Mouse (Mus musculus) stomach, postnatal 0 days (tissue): ENCODE results near the gene Vac14. TPM values are rescaled to one million over a fixed set of nuclear protein-coding genes. Genes with fewer than 3 reads are reported as not detected.

Experiments used
- ATAC-seq: fragments of 200-750 bp; cut with Nextera tagmentation; 2 replicates; pipeline ENCODE4 v1.8.0; 2017; ENCODE audit not compliant: low FRiP score, low TSS enrichment
- DNase-seq: peaks from one replicate; pipeline ENCODE4 v3.0.0-alpha.2; 2016; ENCODE audit warnings: low spot score
- H3K27ac ChIP-seq: fragments of 300-500 bp; sonication (generic); replicated peaks from 2 replicates; pipeline ENCODE4 v1.5.1; 2014; ENCODE audit warnings: mild to moderate bottlenecking, control low read depth
- H3K27me3 ChIP-seq: fragments of 300-500 bp; sonication (generic); 2 replicates; pipeline ENCODE4 v1.6.1; 2014; ENCODE audit warnings: low read length; ENCODE audit not compliant: control insufficient read depth, insufficient read depth
- H3K36me3 ChIP-seq: fragments of 300-500 bp; sonication (generic); 2 replicates; pipeline ENCODE4 v1.6.1; 2014; ENCODE audit warnings: low read length, mixed read lengths; ENCODE audit not compliant: control insufficient read depth, insufficient read depth
- H3K4me1 ChIP-seq: fragments of 300-500 bp; sonication (generic); replicated peaks from 2 replicates; pipeline ENCODE4 v1.6.1; 2014; ENCODE audit warnings: antibody characterized with exemption; ENCODE audit not compliant: control insufficient read depth, insufficient read depth
- H3K4me2 ChIP-seq: fragments of 300-500 bp; sonication (generic); replicated peaks from 2 replicates; pipeline ENCODE4 v1.6.1; 2014; ENCODE audit warnings: low read depth, mild to moderate bottlenecking, control low read depth, moderate library complexity
- H3K4me3 ChIP-seq: fragments of 300-500 bp; sonication (generic); 2 replicates; pipeline ENCODE4 v1.5.1; 2014; ENCODE audit warnings: low read depth, low read length, control low read depth
- H3K9ac ChIP-seq: fragments of 300-500 bp; sonication (generic); 2 replicates; pipeline ENCODE4 v1.6.1; 2014; ENCODE audit warnings: mild to moderate bottlenecking, low read length, control low read depth, mixed read lengths
- H3K9me3 ChIP-seq: fragments of 300-500 bp; sonication (generic); 2 replicates; pipeline ENCODE4 v1.6.1; 2016; ENCODE audit warnings: low read length; ENCODE audit not compliant: control insufficient read depth
- CTCF ChIP-seq: IDR thresholded peaks from 2 replicates; pipeline ENCODE4 v1.5.1; 2016; ENCODE audit warnings: antibody characterized with exemption, low read depth, mild to moderate bottlenecking, moderate library complexity
- EP300 ChIP-seq: optimal IDR thresholded peaks from 2 replicates; pipeline ENCODE3; 2016; ENCODE audit warnings: antibody characterized with exemption
- WGBS: fragments of 180-500 bp; shearing (Covaris S2); extraction: QIAGEN DNeasy Blood & Tissue Kit; methylation state at CpG from one replicate; pipeline ENCODE4 v1.1.7; 2014; 5-methylcytosine and 5-hydroxymethylcytosine counted together
- polyA plus RNA-seq: library from polyadenylated mRNA; unstranded; fragments of >200 nt; fragmentation: Nextera tagmentation; extraction: Ambion mirVana; gene quantifications from 2 replicates; pipeline ENCODE4 v1.2.1, GENCODE M21; 2015

The Vac14 gene
- polyA plus RNA-seq, 1 experiment from 2014 or later: 7.7 TPM

DNA sequence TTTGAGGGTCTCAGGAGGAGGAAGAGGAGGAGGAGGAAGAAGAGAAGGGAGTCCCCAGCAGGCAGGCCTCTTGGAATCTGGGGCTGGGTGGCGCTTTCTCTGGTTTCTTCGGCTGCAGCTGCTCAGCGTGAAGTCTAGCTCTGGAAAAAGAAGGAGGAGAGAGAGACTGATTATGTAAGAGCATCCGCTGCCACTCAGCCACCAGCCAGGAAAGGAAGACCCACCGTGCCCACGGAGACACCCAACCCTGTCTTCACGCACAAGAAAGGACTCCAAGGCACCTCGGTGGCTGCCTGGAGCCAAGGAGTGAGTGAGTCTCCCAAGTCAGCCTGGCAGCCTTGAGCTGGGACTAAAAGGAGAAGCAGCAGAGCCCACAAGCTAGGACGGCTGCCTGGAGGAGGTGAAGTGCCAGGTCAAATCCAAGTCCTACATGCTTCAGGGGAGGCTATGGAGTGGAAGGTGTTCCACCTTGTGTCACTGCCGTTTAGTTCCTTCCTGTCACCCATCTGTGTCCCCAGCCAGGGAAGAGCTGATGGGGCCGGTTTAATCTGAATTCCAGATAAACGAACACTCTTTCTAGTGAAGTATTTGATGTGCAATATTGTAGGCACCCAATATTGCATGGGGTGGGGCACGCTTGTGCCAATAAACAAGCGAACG, 137.3 kb downstream of the Vac14 start:
- TF ChIP-seq EP300 (no peak), CTCF (no peak)
- Histone ChIP-seq H3K27ac (no peak overlapping the region), H3K27me3 (no peaks in the 10 kb centered on the region), H3K9ac (no peak overlapping the region), H3K9me3 (no peaks in the 10 kb centered on the region), H3K4me3 (no peak overlapping the region), H3K4me1 (no peaks in the 10 kb centered on the region; the same call in 1 of the 2 replicates), H3K4me2 (no peak overlapping the region), H3K36me3 (no peaks in the 10 kb centered on the region)
- no peak for DNase-seq
- WGBS: 55% methylated on average over 15 of the region's 15 CpGs
- no peak for ATAC-seq

DNA sequence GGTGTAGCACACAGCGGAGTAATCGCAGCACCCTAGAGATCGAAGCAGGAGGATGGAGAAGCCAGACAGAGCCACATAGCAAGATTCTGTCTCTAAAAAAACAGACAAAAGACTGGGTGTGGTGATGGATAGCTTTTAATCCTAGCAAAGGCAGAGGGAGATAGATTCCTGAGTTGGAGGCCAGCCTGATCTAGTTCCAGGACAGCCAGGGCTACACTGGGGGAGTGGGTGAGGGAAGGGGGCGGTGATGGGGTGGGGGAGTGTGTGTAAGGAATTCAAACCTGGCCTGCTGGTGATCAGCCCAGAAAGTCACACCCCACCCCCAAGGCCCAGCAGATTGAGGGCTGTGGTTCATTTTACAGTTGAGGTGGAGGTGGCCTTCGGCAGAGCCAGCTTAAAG, 137.8 kb downstream of the Vac14 start:
- Histone ChIP-seq H3K4me1 (no peaks in the 10 kb centered on the region; the same call in 1 of the 2 replicates), H3K9me3 (no peaks in the 10 kb centered on the region), H3K27me3 (no peaks in the 10 kb centered on the region), H3K36me3 (no peaks in the 10 kb centered on the region), H3K4me2 (no peak overlapping the region), H3K4me3 (no peak overlapping the region), H3K9ac (no peak overlapping the region), H3K27ac (no peak overlapping the region)
- DNase-seq (no peak), ATAC-seq (no peak)
- WGBS: 72% methylated on average over 5 of the region's 5 CpGs
- TF ChIP-seq EP300 (no peak), CTCF (no peak)

- ATAC-seq (peak; percentile 17; the same call in 1 of the 2 replicates), DNase-seq (no peak)
- TF ChIP-seq CTCF (no peak), EP300 (no peak)
- no peak overlapping the region for H3K4me3 ChIP-seq
- H3K27me3 ChIP-seq: no peaks in the 10 kb centered on the region
- H3K36me3 ChIP-seq: no peaks in the 10 kb centered on the region
- 54% methylated on average over 7 of the region's 7 CpGs for WGBS
- no peaks in the 10 kb centered on the region; the same call in 1 of the 2 replicates for H3K4me1 ChIP-seq
- no peak overlapping the region for H3K4me2 ChIP-seq
- no peak overlapping the region; the same call in 1 of the 2 replicates for H3K27ac ChIP-seq
- no peaks in the 10 kb centered on the region for H3K9me3 ChIP-seq
- H3K9ac ChIP-seq: no peak overlapping the region
Measured at GRCm38 (mm10) chr8:110760280-110760940, 142.0 kb downstream of the Vac14 start.

- no peaks in the 10 kb centered on the region for H3K36me3 ChIP-seq
- H3K4me2 ChIP-seq: no peak overlapping the region
- DNase-seq: no peak
- no peaks in the 10 kb centered on the region for H3K27me3 ChIP-seq
- H3K27ac ChIP-seq: no peak overlapping the region; the same call in 1 of the 2 replicates
- 42% methylated on average over 5 of the region's 5 CpGs for WGBS
- no peaks in the 10 kb centered on the region; the same call in 1 of the 2 replicates for H3K4me1 ChIP-seq
- no peak overlapping the region for H3K9ac ChIP-seq
- ATAC-seq: peak; percentile 51; the same call in 1 of the 2 replicates
- TF ChIP-seq EP300 (no peak), CTCF (no peak)
- H3K4me3 ChIP-seq: no peak overlapping the region
- no peaks in the 10 kb centered on the region for H3K9me3 ChIP-seq
Measured at GRCm38 (mm10) chr8:110761185-110761584, 142.8 kb downstream of the Vac14 start.

GRCm38 (mm10) chr8:110761988-110762387, 143.6 kb downstream of the Vac14 start:
- WGBS: 61% methylated on average over 6 of the region's 6 CpGs
- no peak overlapping the region for H3K9ac ChIP-seq
- TF ChIP-seq CTCF: peak; percentile 65
- no peak for TF ChIP-seq EP300
- no peaks in the 10 kb centered on the region for H3K36me3 ChIP-seq
- no peak overlapping the region for H3K4me3 ChIP-seq
- ATAC-seq (peak; percentile 51; the same call in 1 of the 2 replicates), DNase-seq (no peak)
- H3K4me1 ChIP-seq: no peaks in the 10 kb centered on the region; the same call in 1 of the 2 replicates
- no peak overlapping the region for H3K4me2 ChIP-seq
- no peak overlapping the region for H3K27ac ChIP-seq
- H3K9me3 ChIP-seq: no peaks in the 10 kb centered on the region
- no peaks in the 10 kb centered on the region for H3K27me3 ChIP-seq

DNA sequence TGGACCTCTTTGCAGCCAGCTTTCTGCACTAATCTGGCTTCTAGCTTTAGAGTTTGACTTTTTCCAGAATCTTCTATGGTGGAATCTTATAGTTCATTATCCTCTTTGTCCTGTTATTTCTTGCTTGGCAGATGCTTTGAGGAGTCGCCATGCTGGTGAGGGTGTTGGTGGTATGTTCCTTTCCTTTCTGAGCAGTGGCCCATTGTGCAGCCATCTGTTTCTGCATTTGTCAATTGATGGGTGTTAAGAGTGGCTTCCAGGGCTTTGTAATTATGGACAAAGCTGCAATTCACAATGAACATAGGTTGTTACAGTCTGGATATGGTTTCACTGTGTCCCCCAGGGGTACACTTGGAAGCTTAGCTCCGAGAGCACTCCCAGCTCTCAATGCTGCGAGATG, 146.3 kb downstream of the Vac14 start:
- no peaks in the 10 kb centered on the region; the same call in 1 of the 2 replicates for H3K4me1 ChIP-seq
- WGBS: 91% methylated on average over 3 of the region's 3 CpGs
- no peak for DNase-seq
- no peak overlapping the region for H3K27ac ChIP-seq
- no peak overlapping the region for H3K9ac ChIP-seq
- H3K27me3 ChIP-seq: no peaks in the 10 kb centered on the region
- no peaks in the 10 kb centered on the region for H3K9me3 ChIP-seq
- no peak for ATAC-seq
- H3K4me3 ChIP-seq: no peak overlapping the region
- TF ChIP-seq CTCF: no peak
- TF ChIP-seq EP300: no peak
- H3K4me2 ChIP-seq: no peak overlapping the region
- H3K36me3 ChIP-seq: no peaks in the 10 kb centered on the region
